Comparison of ENCODE assay signal across 26 mouse cellular contexts in the genomic region with DNA sequence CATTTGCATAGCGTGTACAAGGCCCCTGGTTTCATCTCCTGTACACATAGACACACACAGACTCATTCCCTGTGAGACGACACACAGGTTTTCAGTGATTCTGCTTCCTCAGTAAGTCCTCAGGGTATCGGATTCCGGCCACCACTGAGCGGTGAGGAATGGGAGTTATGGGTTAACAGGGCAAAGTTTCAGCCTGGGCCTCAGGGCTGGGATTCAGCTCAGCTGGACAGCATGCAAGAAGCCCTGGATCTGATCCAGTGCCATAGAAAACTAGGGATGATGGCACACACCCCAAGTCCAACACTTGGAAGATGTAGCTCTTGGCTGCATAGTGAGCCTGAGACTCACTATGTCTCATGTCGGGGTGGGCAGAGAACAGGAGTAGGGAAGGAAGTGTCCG. TPM values are rescaled to one million over a fixed set of nuclear protein-coding genes. Genes with fewer than 3 reads are reported as not detected.
DNase-seq lines count a peak whose midpoint lies in the region; ATAC-seq and TF ChIP-seq lines count a peak whose summit lies in the region.
"Had no signal": no experiment of that assay in that cellular context is flagged by ENCODE, and none has a peak within 500 bp of the region (broad histone marks: within the 10 kb centered on the region; RNA-seq: fewer than 3 reads in every experiment).

No protein-coding gene starts in this region.

- no peak overlapping the region for H3K4me2 ChIP-seq in heart, embryonic 15.5 days
- no peak overlapping the region for H3K4me2 ChIP-seq in midbrain, postnatal 0 days (ENCODE audit: low read depth, low read length, poor library complexity, severe bottlenecking)
- H3K4me2 ChIP-seq in midbrain, embryonic 11.5 days, result no peak overlapping the region
- H3K4me2 ChIP-seq: forebrain, embryonic 15.5 days; intestine, embryonic 15.5 days; liver, embryonic 11.5 days; midbrain, embryonic 13.5 days had no signal

- no peaks in the 10 kb centered on the region for H3K27me3 ChIP-seq in heart, embryonic 15.5 days
- no peaks in the 10 kb centered on the region for H3K27me3 ChIP-seq in midbrain, postnatal 0 days (ENCODE audit: insufficient read depth, low read length)
- H3K27me3 ChIP-seq in midbrain, embryonic 11.5 days (ENCODE audit: control insufficient read depth, insufficient read depth, low read length), result no peaks in the 10 kb centered on the region
- H3K27me3 ChIP-seq: forebrain, embryonic 15.5 days; intestine, embryonic 15.5 days; midbrain, embryonic 13.5 days had no signal

- 66% methylated on average over 7 of the region's 7 CpGs for whole genome bisulfite sequencing in heart, embryonic 15.5 days
- 72% methylated on average over 7 of the region's 7 CpGs for WGBS in midbrain, postnatal 0 days
- 86% methylated on average over 7 of the region's 7 CpGs for WGBS in midbrain, embryonic 11.5 days

- no peaks in the 10 kb centered on the region for H3K9me3 ChIP-seq in heart, embryonic 15.5 days (replicated peaks)
- H3K9me3 ChIP-seq in midbrain, postnatal 0 days (ENCODE audit: low read length), result no peaks in the 10 kb centered on the region
- no peaks in the 10 kb centered on the region for H3K9me3 ChIP-seq in midbrain, embryonic 11.5 days (ENCODE audit: control insufficient read depth, low read length)
- H3K9me3 ChIP-seq: forebrain, embryonic 15.5 days; hindbrain, embryonic 10.5 days; intestine, embryonic 15.5 days; megakaryocyte, embryonic 14.5 days; midbrain, embryonic 13.5 days had no signal

- peak overlapping the region; percentile 89 for H3K27ac ChIP-seq in gastrocnemius, adult 2 months
- no peak overlapping the region for H3K27ac ChIP-seq in heart, embryonic 15.5 days
- no peak overlapping the region for H3K27ac ChIP-seq in midbrain, postnatal 0 days (ENCODE audit: low read depth, low read length)
- no peak overlapping the region for H3K27ac ChIP-seq in midbrain, embryonic 11.5 days (ENCODE audit: low read depth, low read length)
- H3K27ac ChIP-seq: forebrain, embryonic 15.5 days; hindbrain, embryonic 10.5 days; intestine, embryonic 15.5 days; midbrain, embryonic 13.5 days had no signal

- peaks cover 22% of the 10 kb centered on the region for H3K36me3 ChIP-seq in heart, embryonic 15.5 days
- H3K36me3 ChIP-seq in midbrain, postnatal 0 days (ENCODE audit: insufficient read depth, low read length), result peaks cover 26% of the 10 kb centered on the region
- peaks cover 13% of the 10 kb centered on the region for H3K36me3 ChIP-seq in midbrain, embryonic 11.5 days (ENCODE audit: control insufficient read depth, insufficient read depth, low read length)

- peaks cover 31% of the 10 kb centered on the region for H3K4me1 ChIP-seq in heart, embryonic 15.5 days (replicated peaks)
- no peaks in the 10 kb centered on the region for H3K4me1 ChIP-seq in midbrain, postnatal 0 days (ENCODE audit: insufficient read depth, low read length)
- no peaks in the 10 kb centered on the region for H3K4me1 ChIP-seq in midbrain, embryonic 11.5 days (ENCODE audit: control insufficient read depth, insufficient read depth, low read length)
- H3K4me1 ChIP-seq: forebrain, embryonic 15.5 days; hindbrain, embryonic 10.5 days; intestine, embryonic 15.5 days; midbrain, embryonic 13.5 days had no signal

- TF ChIP-seq CTCF in gastrocnemius, adult 2 months (IDR thresholded peaks at IDR 0.05), result no peak
- TF ChIP-seq CTCF in midbrain, postnatal 0 days (IDR thresholded peaks at IDR 0.05), result no peak

- no peak for ATAC-seq in heart, embryonic 15.5 days (replicated peaks; ENCODE audit: insufficient number of reproducible peaks, insufficient read depth, low FRiP score, low read depth)
- no peak for ATAC-seq in midbrain, postnatal 0 days (ENCODE audit: low FRiP score)
- ATAC-seq in midbrain, embryonic 11.5 days (ENCODE audit: low FRiP score), result no peak
- ATAC-seq: CD4-positive, CD25-positive, alpha-beta regulatory T cell, adult 4 months; forebrain, embryonic 15.5 days; intestine, embryonic 15.5 days; lung, postnatal 0 days; midbrain, embryonic 13.5 days had no signal

- 0 out of 2 replicates have a peak overlapping the region, but pooled peaks have one; percentile 26 for H3K9ac ChIP-seq in heart, embryonic 15.5 days
- H3K9ac ChIP-seq in midbrain, postnatal 0 days (replicated peaks; ENCODE audit: low read length, poor library complexity, severe bottlenecking), result no peak overlapping the region
- H3K9ac ChIP-seq in midbrain, embryonic 11.5 days (ENCODE audit: low read length), result no peak overlapping the region
- H3K9ac ChIP-seq: forebrain, embryonic 15.5 days; intestine, embryonic 15.5 days; midbrain, embryonic 13.5 days had no signal

- H3K4me3 ChIP-seq in gastrocnemius, adult 2 months, result peak overlapping the region; percentile 1; the same call in 1 of the 2 replicates
- no peak overlapping the region for H3K4me3 ChIP-seq in heart, embryonic 15.5 days
- no peak overlapping the region for H3K4me3 ChIP-seq in midbrain, postnatal 0 days (ENCODE audit: low read depth, low read length)
- no peak overlapping the region for H3K4me3 ChIP-seq in midbrain, embryonic 11.5 days (ENCODE audit: low read depth, low read length)
- H3K4me3 ChIP-seq: forebrain, embryonic 15.5 days; hindbrain, embryonic 10.5 days; intestine, embryonic 15.5 days; megakaryocyte, embryonic 14.5 days; midbrain, embryonic 13.5 days had no signal

- intact Hi-C loops in gastrocnemius, adult 2 months (cut with DNase I), result no loop called here
- intact Hi-C loops in heart, postnatal 10 days (cut with DNase I), result no loop called here

- DNase-seq in gastrocnemius, adult 2 months, result no peak
- DNase-seq in gastrocnemius, postnatal 4 days (ENCODE audit: low spot score in 2 of 2), result no peak
- DNase-seq in heart, postnatal 10 days, result no peak
- peak; percentile 43 for DNase-seq in midbrain, postnatal 0 days (ENCODE audit: low spot score)
- DNase-seq in midbrain, embryonic 11.5 days (ENCODE audit: low spot score, missing footprints), result no peak
- no peak for DNase-seq in lung, adult 18-20 months
- DNase-seq: adrenal gland, postnatal 10 days; cerebellum, adult 18-20 months; cerebellum, postnatal 14 days; gastrocnemius, postnatal 10 days; kidney, adult 9 months; kidney, postnatal 10 days; layer of hippocampus, postnatal 36 days; lung, postnatal 4 days; thymus, adult 2 months; thymus, postnatal 36 days had no signal

RNA-seq across cellular contexts. Expression of a gene that starts 20.5 kb away (rescaled TPM):
- total RNA-seq in gastrocnemius, adult 2 months (2021), result 10 to 100 TPM in 1 of 2 experiments, 1 to 10 TPM in 1; 9.7 to 20.6 TPM
- 10 to 100 TPM in 1 of 2 experiments, 1 to 10 TPM in 1; 8.2 to 10.6 TPM for total RNA-seq in gastrocnemius, postnatal 4 days (2021)
- 12.5 and 13.6 TPM in 2 replicates for polyA plus RNA-seq in heart, embryonic 15.5 days (2015; fragmentation: Nextera tagmentation; extraction: Ambion mirVana)
- 1 to 10 TPM; 2.5 to 2.6 TPM for total RNA-seq in heart, postnatal 10 days (2021)
- 7.9 and 10.1 TPM in 2 replicates for total RNA-seq in midbrain, postnatal 0 days (2014; rRNA removed)
- 18.9 and 19.9 TPM in 2 replicates for polyA plus RNA-seq in midbrain, postnatal 0 days (2015; fragmentation: Nextera tagmentation; extraction: Ambion mirVana)
- polyA plus RNA-seq in midbrain, embryonic 11.5 days (2014; fragmentation: Nextera tagmentation; extraction: Ambion mirVana), result 20.9 and 22.0 TPM in 2 replicates
- total RNA-seq: granulocyte monocyte progenitor cell, adult 5-6 weeks had no signal

RNA-seq across cellular contexts. Expression of a gene that starts 21.0 kb away (rescaled TPM):
- 100 to 1,000 TPM; 378 to 400 TPM for total RNA-seq in gastrocnemius, adult 2 months (2021)
- total RNA-seq in gastrocnemius, postnatal 4 days (2021), result 100 to 1,000 TPM; 265 to 276 TPM
- polyA plus RNA-seq in heart, embryonic 15.5 days (2015; fragmentation: Nextera tagmentation; extraction: Ambion mirVana), result 285 and 316 TPM in 2 replicates
- 100 to 1,000 TPM; 310 to 323 TPM for total RNA-seq in heart, postnatal 10 days (2021)
- total RNA-seq in midbrain, postnatal 0 days (2014; rRNA removed), result 273 and 322 TPM in 2 replicates
- polyA plus RNA-seq in midbrain, postnatal 0 days (2015; fragmentation: Nextera tagmentation; extraction: Ambion mirVana), result 358 and 371 TPM in 2 replicates
- 274 and 282 TPM in 2 replicates for polyA plus RNA-seq in midbrain, embryonic 11.5 days (2014; fragmentation: Nextera tagmentation; extraction: Ambion mirVana)
